Mouse (Mus musculus) embryonic fibroblast, embryonic 13.5 days (primary cell): ENCODE data around the gene S100z.

ENCODE experiments used
- CTCF ChIP-seq: IDR thresholded peaks from 2 replicates; pipeline ENCODE4 v1.5.1; 2011; ENCODE audit warnings: mild to moderate bottlenecking, control low read depth, low read length, moderate library complexity, borderline replicate concordance; ENCODE audit not compliant: insufficient read depth
- POLR2A ChIP-seq: IDR thresholded peaks from 2 replicates; pipeline ENCODE4 v1.6.1; 2011; ENCODE audit warnings: low read depth, mild to moderate bottlenecking, control low read depth, low read length, moderate library complexity

DNA sequence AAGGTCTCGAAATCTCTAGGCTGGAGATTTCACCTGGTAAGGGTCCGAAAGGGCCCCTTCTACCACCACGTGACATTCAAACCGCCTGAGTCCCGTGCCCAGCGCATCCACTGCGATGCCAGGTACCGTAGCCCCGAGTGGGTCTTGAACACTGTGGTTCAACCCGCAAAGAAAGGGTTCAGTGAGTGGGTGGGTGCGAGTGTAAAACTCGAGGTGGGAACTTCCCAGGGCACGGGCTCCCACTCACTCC, 45.8 kb upstream of the S100z start:
- TF ChIP-seq CTCF (no peak), POLR2A (no peak)
